Mouse (Mus musculus): ENCODE measurements around the gene Adig.

- TF ChIP-seq CTCF (IDR thresholded peaks at IDR 0.05; ENCODE audit: borderline replicate concordance, control insufficient read depth, extremely low read depth, insufficient read depth, low read length, poor library complexity) (no peak), POLR2A (IDR thresholded peaks at IDR 0.05; ENCODE audit: control insufficient read depth, extremely low read depth, insufficient read depth, low read length, poor library complexity) (no peak)
Measured at GRCm38 (mm10) chr2:158519071-158519470, 16.7 kb downstream of the Adig start.
